Mouse (Mus musculus): ENCODE data around the gene Rnf141. TPM values are rescaled to one million over a fixed set of nuclear protein-coding genes. Genes with fewer than 3 reads are reported as not detected.

Gene Rnf141
- 10 to 100 TPM; 85.2 to 93.9 TPM for total RNA-seq (2021)

- intact Hi-C loops (cut with DNase I), result no loop called here
- DNase-seq, result peak; percentile 95
Measured at GRCm38 (mm10) chr7:110843916-110844874, at the start of gene Rnf141. Gene Rnf141, minus strand, starts transcription at chr7:110844457.

- intact Hi-C loops (cut with DNase I), result no loop called here
- no peak for DNase-seq
Measured at GRCm38 (mm10) chr7:110891501-110891986, 47.3 kb upstream of the Rnf141 start.

DNA sequence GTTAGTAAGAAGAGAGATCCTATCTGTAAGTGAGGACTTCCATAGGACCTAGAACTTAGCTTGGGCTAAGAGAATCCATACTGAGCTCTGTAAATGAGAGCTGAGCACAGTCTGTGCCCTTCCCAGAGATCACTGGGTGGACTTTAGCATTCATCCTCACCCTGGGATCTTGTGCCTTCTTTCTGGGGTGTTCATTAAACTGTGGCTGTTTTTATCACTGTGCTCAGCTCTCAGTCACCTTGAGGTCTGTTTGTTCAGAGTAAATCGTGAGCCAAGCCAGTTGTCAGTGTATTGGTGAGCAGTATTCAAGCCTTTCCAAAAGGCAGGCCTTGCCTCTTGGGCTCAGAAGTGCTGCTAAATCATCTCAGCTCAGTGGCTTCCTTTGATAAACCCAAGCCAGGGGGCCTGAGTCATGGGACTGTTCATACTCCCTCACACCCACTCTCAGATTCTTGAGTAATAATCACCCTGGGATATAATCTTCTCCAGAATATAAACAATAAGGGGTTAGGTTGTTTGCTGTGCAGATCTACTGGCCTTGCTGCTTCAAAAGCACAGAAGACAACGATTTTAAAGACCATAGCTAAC is 37.6 kb upstream of the Rnf141 start:
- DNase-seq, result no peak
- intact Hi-C loops (cut with DNase I), result no loop called here

GRCm38 (mm10) chr7:110878028-110878427 is 33.8 kb upstream of the Rnf141 start:
- intact Hi-C loops (cut with DNase I), result no loop called here
- no peak for DNase-seq

GRCm38 (mm10) chr7:110876965-110877364 is 32.7 kb upstream of the Rnf141 start:
- no peak for DNase-seq
- intact Hi-C loops (cut with DNase I), result no loop called here

- intact Hi-C loops (cut with DNase I), result no loop called here
- no peak for DNase-seq
Measured at GRCm38 (mm10) chr7:110868807-110869206, 24.6 kb upstream of the Rnf141 start.

GRCm38 (mm10) chr7:110867116-110867515 is 22.9 kb upstream of the Rnf141 start:
- no peak for DNase-seq
- intact Hi-C loops (cut with DNase I), result no loop called here

DNA sequence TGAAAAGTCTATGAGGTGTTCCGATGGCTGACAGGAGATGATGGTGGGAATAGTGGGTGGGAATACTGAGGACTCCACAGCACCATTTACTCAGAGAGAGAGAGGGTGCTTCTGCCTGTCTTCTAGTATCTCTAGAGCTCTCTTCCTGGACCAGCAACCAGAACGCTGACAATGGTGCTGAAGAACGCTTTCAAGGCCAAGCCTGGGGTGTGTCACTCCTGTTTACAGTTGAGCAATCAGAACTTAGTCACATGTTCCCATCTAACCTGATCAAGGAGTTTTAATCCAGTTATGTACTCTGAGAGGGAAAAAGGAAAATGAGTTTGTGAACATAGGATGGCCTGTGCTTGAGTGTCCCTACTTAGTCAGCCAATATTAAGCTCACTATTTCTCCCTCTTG is 21.8 kb upstream of the Rnf141 start:
- intact Hi-C loops (cut with DNase I), result no loop called here
- DNase-seq, result no peak

GRCm38 (mm10) chr7:110865570-110865969 is 21.3 kb upstream of the Rnf141 start:
- intact Hi-C loops (cut with DNase I), result no loop called here
- no peak for DNase-seq

- no peak for DNase-seq
- intact Hi-C loops (cut with DNase I), result no loop called here
Measured at GRCm38 (mm10) chr7:110865038-110865437, 20.8 kb upstream of the Rnf141 start.

DNA sequence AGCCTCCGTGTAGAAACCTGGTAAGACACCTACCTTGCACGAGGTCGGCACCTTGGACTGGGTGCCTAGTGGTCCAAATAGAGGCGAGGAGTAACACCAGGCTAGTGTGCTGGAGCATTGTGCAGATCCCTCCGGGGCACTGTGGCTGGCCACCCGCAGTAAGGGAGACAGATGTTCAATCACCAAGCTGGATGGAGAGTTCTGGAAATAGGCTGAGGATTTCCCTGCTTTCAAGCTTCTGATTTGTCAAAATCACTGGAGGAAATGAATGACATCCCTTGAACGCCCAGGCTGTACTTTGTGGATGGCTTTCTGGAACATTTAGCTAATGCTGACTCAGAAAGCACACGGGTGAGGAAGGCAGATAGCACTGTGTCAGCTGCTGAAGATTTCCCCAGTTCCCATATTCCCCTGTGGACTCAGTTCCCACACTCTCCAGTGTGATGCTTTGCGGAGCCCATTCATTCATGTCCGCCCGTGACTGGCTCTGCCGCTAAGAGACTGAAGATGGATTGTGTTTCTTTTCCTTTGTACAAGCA is 18.6 kb upstream of the Rnf141 start, which contains the start of gene Lyve1:
TSS of gene Lyve1 (minus strand) at position 489 of the 539 bp plus-strand sequence.
- intact Hi-C loops (cut with DNase I), result no loop called here
- DNase-seq, result no peak

GRCm38 (mm10) chr7:110860129-110860528 is 15.9 kb upstream of the Rnf141 start:
- intact Hi-C loops (cut with DNase I), result no loop called here

GRCm38 (mm10) chr7:110855604-110856003 is 11.3 kb upstream of the Rnf141 start:
- DNase-seq, result no peak
- intact Hi-C loops (cut with DNase I), result no loop called here

More at GRCm38 (mm10) chr7:110860129-110860528, 15.9 kb upstream of the Rnf141 start:
- DNase-seq, result no peak

GRCm38 (mm10) chr7:110854927-110855546 is 10.8 kb upstream of the Rnf141 start:
- intact Hi-C loops (cut with DNase I), result no loop called here
- DNase-seq, result peak; percentile 64

GRCm38 (mm10) chr7:110854519-110854918 is 10.3 kb upstream of the Rnf141 start:
- DNase-seq, result no peak
- intact Hi-C loops (cut with DNase I), result no loop called here

- DNase-seq, result no peak
- intact Hi-C loops (cut with DNase I), result no loop called here
Measured at GRCm38 (mm10) chr7:110853611-110854010, 9.4 kb upstream of the Rnf141 start.

DNA sequence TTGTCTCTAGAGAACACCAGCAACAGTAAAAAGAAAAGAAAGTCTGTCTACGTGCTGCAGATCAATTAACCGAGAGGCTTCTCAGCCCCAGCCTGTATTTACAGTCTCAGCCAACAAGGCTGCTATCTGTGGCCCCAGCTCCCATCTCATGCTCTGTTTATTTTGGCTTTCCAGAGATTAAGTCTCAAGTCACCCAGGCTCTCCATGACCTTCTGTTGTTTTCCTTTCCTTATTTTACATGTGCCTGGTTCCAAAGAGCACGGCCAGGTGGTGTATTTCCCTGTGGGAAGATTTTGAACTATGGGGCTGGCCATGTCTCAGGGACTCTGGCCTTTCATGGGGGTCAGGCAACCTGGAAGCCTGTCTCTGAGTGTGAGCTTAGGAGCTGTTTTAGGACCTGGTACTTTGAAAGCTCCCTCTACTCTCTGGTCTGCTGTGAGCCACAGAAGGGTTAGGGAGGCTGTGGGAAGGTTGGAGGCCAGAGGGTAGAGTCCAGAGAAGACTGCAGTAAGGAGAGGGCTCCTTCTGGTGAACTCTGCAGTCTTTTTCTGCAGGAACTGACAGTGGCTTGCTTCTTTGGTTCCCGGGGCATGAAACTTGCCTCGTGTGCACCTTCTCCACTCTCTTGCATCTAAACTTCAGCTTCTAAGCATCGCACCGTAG is 7.4 kb upstream of the Rnf141 start:
- intact Hi-C loops (cut with DNase I), result no loop called here
- DNase-seq, result no peak

DNA sequence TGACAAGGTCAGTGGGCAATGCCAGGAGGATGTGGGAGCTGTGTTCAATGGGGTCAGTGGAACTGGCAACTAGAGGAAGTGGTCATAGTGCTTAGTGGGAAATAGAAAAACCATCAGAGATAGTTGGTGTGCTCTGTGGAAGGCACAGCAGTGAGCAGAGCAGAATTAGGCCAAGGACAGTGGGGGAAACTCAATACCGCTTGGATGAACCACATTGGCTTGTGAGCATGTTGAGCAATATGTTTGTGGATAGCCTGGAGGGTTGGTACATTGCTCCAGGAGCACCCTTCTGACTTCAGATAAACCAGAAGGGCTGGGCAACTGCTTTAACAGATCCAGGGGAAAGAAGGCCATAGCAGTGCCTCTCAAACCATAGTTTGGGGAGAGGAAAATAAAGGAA is 4.1 kb upstream of the Rnf141 start:
- intact Hi-C loops (cut with DNase I), result no loop called here
- no peak for DNase-seq

DNA sequence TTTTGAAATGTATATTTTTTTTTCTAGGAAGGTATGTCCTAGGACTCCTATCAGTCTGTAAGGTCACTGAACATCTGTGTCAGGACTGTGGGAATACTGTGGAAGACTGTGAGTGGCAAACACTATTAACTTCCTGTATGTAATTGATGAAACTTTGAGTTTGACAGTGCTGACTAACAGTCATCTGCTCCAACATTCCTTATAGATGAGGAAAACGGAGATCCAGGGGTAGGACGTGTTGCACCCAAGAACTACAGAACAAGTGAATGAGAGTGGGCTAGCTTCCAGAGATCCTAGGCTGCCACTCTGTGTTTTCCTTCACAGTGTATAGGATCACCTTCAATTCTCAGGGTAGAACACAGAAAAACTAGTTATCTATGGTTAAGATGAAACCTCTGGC is 3.1 kb upstream of the Rnf141 start:
- intact Hi-C loops (cut with DNase I), result no loop called here
- DNase-seq, result no peak

- DNase-seq, result no peak
- intact Hi-C loops (cut with DNase I), result no loop called here
Measured at GRCm38 (mm10) chr7:110840332-110840731, 3.9 kb downstream of the Rnf141 start.

- intact Hi-C loops (cut with DNase I), result no loop called here
- no peak for DNase-seq
Measured at GRCm38 (mm10) chr7:110834522-110834921, 9.7 kb downstream of the Rnf141 start.
